Mouse (Mus musculus): ENCODE results near the gene Uts2r. TPM values are rescaled to one million over a fixed set of nuclear protein-coding genes. Genes with fewer than 3 reads are reported as not detected.

Uts2r gene
- polyA plus RNA-seq, 1 experiment from 2014 or later = not detected

- DNase-seq (ENCODE audit: low spot score) = no peak
- WGBS = 90% methylated on average over 4 of the region's 4 CpGs
- Histone ChIP-seq H3K9me3 (ENCODE audit: control insufficient read depth, low read length) (0 out of 2 replicates have a peak, but pooled peaks cover 2% of the 10 kb centered on the region), H3K27ac (ENCODE audit: low read depth) (no peak overlapping the region), H3K9ac (ENCODE audit: low read length) (no peak overlapping the region), H3K4me3 (ENCODE audit: low read depth, low read length) (no peak overlapping the region), H3K27me3 (replicated peaks; ENCODE audit: control insufficient read depth, insufficient read depth, low read length) (no peaks in the 10 kb centered on the region), H3K36me3 (ENCODE audit: control insufficient read depth, insufficient read depth, low read length) (no peaks in the 10 kb centered on the region), H3K4me2 (ENCODE audit: low read length) (no peak overlapping the region), H3K4me1 (replicated peaks; ENCODE audit: control insufficient read depth, insufficient read depth, low read length) (peaks cover 6% of the 10 kb centered on the region; the same call in 1 of the 2 replicates)
- ATAC-seq (replicated peaks; ENCODE audit: low FRiP score, low TSS enrichment, low read depth) = no peak
These were observed 36.6 kb upstream of the Uts2r start for GRCm38 (mm10) chr11:121123438-121123837.

- Histone ChIP-seq H3K4me3 (ENCODE audit: low read depth, low read length) (no peak overlapping the region), H3K27ac (ENCODE audit: low read depth) (no peak overlapping the region), H3K36me3 (ENCODE audit: control insufficient read depth, insufficient read depth, low read length) (no peaks in the 10 kb centered on the region), H3K4me2 (ENCODE audit: low read length) (no peak overlapping the region), H3K27me3 (replicated peaks; ENCODE audit: control insufficient read depth, insufficient read depth, low read length) (no peaks in the 10 kb centered on the region), H3K9me3 (ENCODE audit: control insufficient read depth, low read length) (0 out of 2 replicates have a peak, but pooled peaks cover 2% of the 10 kb centered on the region), H3K4me1 (replicated peaks; ENCODE audit: control insufficient read depth, insufficient read depth, low read length) (peaks cover 6% of the 10 kb centered on the region; the same call in 1 of the 2 replicates), H3K9ac (ENCODE audit: low read length) (no peak overlapping the region)
- WGBS = 80% methylated on average over 3 of the region's 3 CpGs
- ATAC-seq (replicated peaks; ENCODE audit: low FRiP score, low TSS enrichment, low read depth) = no peak
- no peak for DNase-seq (ENCODE audit: low spot score)
These were observed 34.4 kb upstream of the Uts2r start for GRCm38 (mm10) chr11:121125522-121126172.

- H3K9ac ChIP-seq (ENCODE audit: low read length) = no peak overlapping the region
- H3K27me3 ChIP-seq (replicated peaks; ENCODE audit: control insufficient read depth, insufficient read depth, low read length) = no peaks in the 10 kb centered on the region
- no peak overlapping the region for H3K4me3 ChIP-seq (ENCODE audit: low read depth, low read length)
- H3K4me1 ChIP-seq (replicated peaks; ENCODE audit: control insufficient read depth, insufficient read depth, low read length) = peaks cover 6% of the 10 kb centered on the region; the same call in 1 of the 2 replicates
- ATAC-seq (replicated peaks; ENCODE audit: low FRiP score, low TSS enrichment, low read depth) = no peak
- 74% methylated on average over 1 of the region's 1 CpGs for WGBS
- no peak overlapping the region for H3K4me2 ChIP-seq (ENCODE audit: low read length)
- no peak overlapping the region for H3K27ac ChIP-seq (ENCODE audit: low read depth)
- 0 out of 2 replicates have a peak, but pooled peaks cover 2% of the 10 kb centered on the region for H3K9me3 ChIP-seq (ENCODE audit: control insufficient read depth, low read length)
- no peaks in the 10 kb centered on the region for H3K36me3 ChIP-seq (ENCODE audit: control insufficient read depth, insufficient read depth, low read length)
- no peak for DNase-seq (ENCODE audit: low spot score)
These were observed 33.7 kb upstream of the Uts2r start for GRCm38 (mm10) chr11:121126395-121126794.

GRCm38 (mm10) chr11:121127441-121127840 is 32.6 kb upstream of the Uts2r start:
- no peak for DNase-seq (ENCODE audit: low spot score)
- 85% methylated on average over 3 of the region's 3 CpGs for WGBS
- H3K4me1 ChIP-seq (replicated peaks; ENCODE audit: control insufficient read depth, insufficient read depth, low read length) = no peaks in the 10 kb centered on the region

DNA sequence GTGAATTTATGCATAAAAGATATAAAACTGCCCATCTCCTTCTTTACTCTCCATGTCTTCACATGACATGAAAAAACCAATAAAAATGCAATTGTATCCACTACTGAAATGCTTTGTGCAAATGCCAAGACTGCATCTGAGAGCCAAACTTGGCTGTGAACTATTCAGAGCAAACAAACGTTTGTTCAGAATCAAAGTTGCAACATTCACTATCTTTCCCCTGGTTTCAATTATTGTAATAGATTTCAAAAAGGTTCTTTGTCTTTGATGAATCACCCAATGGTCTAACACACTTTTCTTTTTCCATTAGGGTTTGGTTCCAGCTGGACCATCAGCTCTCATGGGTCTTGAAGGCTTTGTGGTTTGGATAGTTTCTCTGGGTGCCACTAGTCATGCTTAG is 30.5 kb upstream of the Uts2r start:
- no peak for ATAC-seq (replicated peaks; ENCODE audit: low FRiP score, low TSS enrichment, low read depth)
- Histone ChIP-seq H3K9ac (ENCODE audit: low read length) (no peak overlapping the region), H3K27ac (ENCODE audit: low read depth) (no peak overlapping the region), H3K27me3 (replicated peaks; ENCODE audit: control insufficient read depth, insufficient read depth, low read length) (0 out of 2 replicates have a peak, but pooled peaks cover 2% of the 10 kb centered on the region), H3K4me3 (ENCODE audit: low read depth, low read length) (no peak overlapping the region), H3K4me2 (ENCODE audit: low read length) (no peak overlapping the region), H3K36me3 (ENCODE audit: control insufficient read depth, insufficient read depth, low read length) (no peaks in the 10 kb centered on the region), H3K9me3 (ENCODE audit: control insufficient read depth, low read length) (0 out of 2 replicates have a peak, but pooled peaks cover 2% of the 10 kb centered on the region), H3K4me1 (replicated peaks; ENCODE audit: control insufficient read depth, insufficient read depth, low read length) (no peaks in the 10 kb centered on the region)
- WGBS = 79% methylated on average over 1 of the region's 1 CpGs
- DNase-seq (ENCODE audit: low spot score) = no peak

More at GRCm38 (mm10) chr11:121127441-121127840, 32.6 kb upstream of the Uts2r start:
- Histone ChIP-seq H3K36me3 (ENCODE audit: control insufficient read depth, insufficient read depth, low read length) (no peaks in the 10 kb centered on the region), H3K4me2 (ENCODE audit: low read length) (no peak overlapping the region), H3K27me3 (replicated peaks; ENCODE audit: control insufficient read depth, insufficient read depth, low read length) (0 out of 2 replicates have a peak, but pooled peaks cover 2% of the 10 kb centered on the region), H3K9me3 (ENCODE audit: control insufficient read depth, low read length) (0 out of 2 replicates have a peak, but pooled peaks cover 2% of the 10 kb centered on the region), H3K27ac (ENCODE audit: low read depth) (no peak overlapping the region), H3K9ac (ENCODE audit: low read length) (no peak overlapping the region), H3K4me3 (ENCODE audit: low read depth, low read length) (no peak overlapping the region)
- ATAC-seq (replicated peaks; ENCODE audit: low FRiP score, low TSS enrichment, low read depth) = no peak

DNA sequence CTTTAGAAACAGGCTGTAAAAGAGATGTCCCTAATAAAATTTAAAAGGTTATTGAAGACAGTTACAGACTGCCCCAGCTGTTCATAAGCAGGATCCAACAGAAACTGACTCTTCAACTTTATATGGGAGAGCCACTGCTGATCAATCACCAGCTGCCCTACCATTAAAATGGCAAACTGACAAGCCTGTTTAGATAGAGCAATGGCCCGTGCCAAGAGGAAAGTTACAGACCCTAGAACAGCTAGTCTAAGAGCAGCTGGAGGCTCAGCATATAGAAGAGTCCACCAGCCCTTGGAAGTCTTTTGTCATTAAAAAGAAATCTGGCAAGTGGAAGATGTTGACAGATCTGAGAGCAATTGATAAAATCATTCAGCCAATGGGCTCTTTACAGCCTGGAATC is 25.5 kb upstream of the Uts2r start:
- Histone ChIP-seq H3K4me1 (replicated peaks; ENCODE audit: control insufficient read depth, insufficient read depth, low read length) (no peaks in the 10 kb centered on the region), H3K9me3 (ENCODE audit: control insufficient read depth, low read length) (no peaks in the 10 kb centered on the region), H3K27ac (ENCODE audit: low read depth) (no peak overlapping the region), H3K27me3 (replicated peaks; ENCODE audit: control insufficient read depth, insufficient read depth, low read length) (0 out of 2 replicates have a peak, but pooled peaks cover 2% of the 10 kb centered on the region), H3K9ac (ENCODE audit: low read length) (no peak overlapping the region), H3K4me2 (ENCODE audit: low read length) (no peak overlapping the region), H3K36me3 (ENCODE audit: control insufficient read depth, insufficient read depth, low read length) (no peaks in the 10 kb centered on the region), H3K4me3 (ENCODE audit: low read depth, low read length) (no peak overlapping the region)
- ATAC-seq (replicated peaks; ENCODE audit: low FRiP score, low TSS enrichment, low read depth) (no peak), DNase-seq (ENCODE audit: low spot score) (no peak)
- WGBS = 41% methylated on average over 1 of the region's 1 CpGs

GRCm38 (mm10) chr11:121137682-121138081 is 22.4 kb upstream of the Uts2r start:
- Histone ChIP-seq H3K4me1 (replicated peaks; ENCODE audit: control insufficient read depth, insufficient read depth, low read length) (no peaks in the 10 kb centered on the region), H3K27ac (ENCODE audit: low read depth) (no peak overlapping the region), H3K9me3 (ENCODE audit: control insufficient read depth, low read length) (no peaks in the 10 kb centered on the region), H3K27me3 (replicated peaks; ENCODE audit: control insufficient read depth, insufficient read depth, low read length) (no peaks in the 10 kb centered on the region), H3K9ac (ENCODE audit: low read length) (no peak overlapping the region), H3K4me3 (ENCODE audit: low read depth, low read length) (no peak overlapping the region), H3K4me2 (ENCODE audit: low read length) (no peak overlapping the region), H3K36me3 (ENCODE audit: control insufficient read depth, insufficient read depth, low read length) (no peaks in the 10 kb centered on the region)
- no peak for ATAC-seq (replicated peaks; ENCODE audit: low FRiP score, low TSS enrichment, low read depth)
- DNase-seq (ENCODE audit: low spot score) = no peak
- 89% methylated on average over 5 of the region's 5 CpGs for WGBS

- Histone ChIP-seq H3K4me2 (ENCODE audit: low read length) (no peak overlapping the region), H3K4me3 (ENCODE audit: low read depth, low read length) (no peak overlapping the region), H3K4me1 (replicated peaks; ENCODE audit: control insufficient read depth, insufficient read depth, low read length) (no peaks in the 10 kb centered on the region), H3K27me3 (replicated peaks; ENCODE audit: control insufficient read depth, insufficient read depth, low read length) (no peaks in the 10 kb centered on the region), H3K9me3 (ENCODE audit: control insufficient read depth, low read length) (no peaks in the 10 kb centered on the region), H3K27ac (ENCODE audit: low read depth) (no peak overlapping the region), H3K9ac (ENCODE audit: low read length) (no peak overlapping the region), H3K36me3 (ENCODE audit: control insufficient read depth, insufficient read depth, low read length) (no peaks in the 10 kb centered on the region)
- WGBS = 44% methylated on average over 6 of the region's 6 CpGs
- ATAC-seq (replicated peaks; ENCODE audit: low FRiP score, low TSS enrichment, low read depth) = no peak
- no peak for DNase-seq (ENCODE audit: low spot score)
These were observed 21.3 kb upstream of the Uts2r start for GRCm38 (mm10) chr11:121138732-121139131.

All from intestine, embryonic 14.5 days (tissue).